Mouse (Mus musculus) ovary, postnatal 10 days (tissue): ENCODE measurements around the gene Calm1.
"Not testable (repeated sequence)": the region's sequence is repeated elsewhere in the genome, so short reads cannot be mapped to it uniquely, and the experiment has no call there.

Source experiments
- DNase-seq: peaks from one replicate; pipeline ENCODE4 v3.0.0; 2022; ENCODE audit warnings: low spot score

Calm1 gene

GRCm38 (mm10) chr12:100194181-100194580, 5.1 kb upstream of the Calm1 start:
- DNase-seq = no peak

GRCm38 (mm10) chr12:100196786-100197185, 2.4 kb upstream of the Calm1 start:
- DNase-seq = no peak

- DNase-seq = peak; percentile 52
Measured at GRCm38 (mm10) chr12:100199891-100200644, 833 bp downstream of the Calm1 start.

GRCm38 (mm10) chr12:100200645-100201362, 1.6 kb downstream of the Calm1 start:
- DNase-seq = no peak

- no peak for DNase-seq
Measured at GRCm38 (mm10) chr12:100201363-100201711, 2.1 kb downstream of the Calm1 start.

GRCm38 (mm10) chr12:100201838-100202237, 2.6 kb downstream of the Calm1 start:
- DNase-seq = peak; percentile 64

GRCm38 (mm10) chr12:100203759-100204158, 4.5 kb downstream of the Calm1 start:
- no peak for DNase-seq

GRCm38 (mm10) chr12:100205156-100205555, 5.9 kb downstream of the Calm1 start:
- no peak for DNase-seq

- DNase-seq = no peak
Measured at GRCm38 (mm10) chr12:100206521-100206920, 7.3 kb downstream of the Calm1 start.

GRCm38 (mm10) chr12:100206926-100207325, 7.7 kb downstream of the Calm1 start:
- DNase-seq = no peak

- DNase-seq = no peak
Measured at GRCm38 (mm10) chr12:100209701-100210478, 10.7 kb downstream of the Calm1 start.

GRCm38 (mm10) chr12:100210973-100211372, 11.7 kb downstream of the Calm1 start:
- no peak for DNase-seq

GRCm38 (mm10) chr12:100211453-100212185, 12.4 kb downstream of the Calm1 start:
- DNase-seq = no peak

GRCm38 (mm10) chr12:100212397-100212796, 13.2 kb downstream of the Calm1 start:
- no peak for DNase-seq

- DNase-seq = no peak
Measured at GRCm38 (mm10) chr12:100213162-100213561, 13.9 kb downstream of the Calm1 start.

GRCm38 (mm10) chr12:100214156-100214555, 14.9 kb downstream of the Calm1 start:
- DNase-seq = no peak

GRCm38 (mm10) chr12:100214738-100215137, 15.5 kb downstream of the Calm1 start:
- DNase-seq = no peak

GRCm38 (mm10) chr12:100217087-100217486, 17.9 kb downstream of the Calm1 start:
- not testable (repeated sequence) for DNase-seq

GRCm38 (mm10) chr12:100220012-100220411, 20.8 kb downstream of the Calm1 start:
- no peak for DNase-seq

- DNase-seq = no peak
Measured at GRCm38 (mm10) chr12:100221608-100222321, 22.5 kb downstream of the Calm1 start.

- DNase-seq = no peak
Measured at GRCm38 (mm10) chr12:100222322-100222993, 23.2 kb downstream of the Calm1 start.
